Mouse (Mus musculus) spleen, embryonic (tissue): ENCODE data around the gene Pym1.

Experiments used
- CTCF ChIA-PET: fragments of 350-600 bp; sonication (Branson Sonifier 250); formaldehyde crosslinking; loops from one replicate; lab custom pipeline; 2022; lab: Charles Lee

Gene Pym1

DNA sequence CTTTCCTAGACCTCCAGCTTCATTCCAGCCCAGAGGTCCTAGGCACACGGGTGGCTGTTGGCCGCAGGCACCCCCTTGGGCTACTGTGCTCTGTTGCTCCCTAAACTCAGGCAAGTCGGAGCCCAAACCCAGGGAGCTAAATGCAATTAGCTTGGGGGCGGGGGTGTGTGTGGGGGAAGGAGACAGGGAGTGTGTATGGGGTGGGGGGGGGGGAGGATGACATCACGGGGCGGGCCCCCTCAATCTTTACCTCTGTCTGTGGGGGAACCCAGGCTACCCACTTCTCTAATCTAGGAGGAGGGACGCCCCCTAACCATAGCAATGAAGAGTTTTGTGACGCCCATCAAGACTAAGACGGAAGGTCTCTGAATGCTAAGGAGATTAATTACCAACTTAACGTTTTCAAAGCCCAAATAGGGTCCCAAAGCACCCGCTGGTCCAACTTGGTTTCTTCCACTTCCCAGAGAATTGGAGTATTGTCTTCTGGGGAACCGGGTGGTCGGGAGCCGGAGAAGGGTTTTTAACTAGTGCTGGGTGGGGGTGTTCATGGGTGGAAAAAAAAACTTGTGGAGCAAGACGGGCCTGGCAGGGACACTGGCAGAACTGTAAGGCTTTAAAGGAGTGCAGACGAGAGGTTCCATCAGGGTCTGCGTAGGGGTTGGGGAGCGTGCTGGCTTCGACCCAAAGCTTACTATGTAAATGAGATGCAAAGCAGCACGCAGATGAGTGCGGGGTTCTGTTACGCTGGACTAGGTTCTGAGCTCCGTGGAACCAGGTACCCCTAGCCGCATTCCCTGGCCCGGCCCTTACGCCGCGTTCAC lies 56.8 kb downstream of the Pym1 start, which contains the start of gene Tmem198b:
Tmem198b (minus strand) TSS at position 100 of the 821 bp plus-strand sequence.
- CTCF ChIA-PET = interaction anchor here (0.8 kb wide), 1 partner anchor 55 kb away, joined by 3 read pairs; no protein-coding TSS in a partner anchor

- CTCF ChIA-PET = interaction anchor here (0.6 to 0.8 kb wide), 4 partner anchors 56 to 1580 kb away, joined by 3 to 9 read pairs (median 4); no protein-coding TSS in a partner anchor
Observed at GRCm38 (mm10) chr10:128805092-128806000, 57.7 kb downstream of the Pym1 start.

GRCm38 (mm10) chr10:128806086-128806485 lies 58.4 kb downstream of the Pym1 start:
- CTCF ChIA-PET = no interaction called here

DNA sequence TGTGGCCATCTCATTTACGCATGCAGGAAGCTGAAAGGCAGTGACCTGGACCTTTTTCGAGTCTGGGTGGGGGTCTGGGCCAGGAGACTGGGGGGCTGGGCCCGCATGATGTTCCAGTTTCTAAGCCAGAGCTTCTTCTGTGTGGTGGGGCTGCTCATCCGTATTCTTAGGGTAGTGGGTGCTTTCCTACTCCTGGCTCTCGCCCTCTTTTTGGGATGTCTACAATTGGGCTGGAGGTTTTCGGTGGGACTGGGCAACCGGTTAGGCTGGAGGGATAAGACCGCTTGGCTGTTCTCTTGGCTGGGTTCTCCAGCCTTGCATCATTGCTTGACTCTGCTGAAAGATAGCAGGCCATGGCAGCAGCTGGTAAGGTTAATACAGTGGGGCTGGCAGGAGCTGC lies 59.3 kb downstream of the Pym1 start:
- CTCF ChIA-PET = no interaction called here
